Mouse (Mus musculus): ENCODE measurements around the gene Ugt8a. TPM values are rescaled to one million over a fixed set of nuclear protein-coding genes. Genes with fewer than 3 reads are reported as not detected.

The Ugt8a gene
- polyA plus RNA-seq (2014; fragmentation: Illumina TruSeq; extraction: RNeasy Lipid Tissue Mini Kit (QIAGEN cat#74804); ENCODE audit: insufficient read depth, low read depth, low replicate concordance), result 0.44 TPM

DNA sequence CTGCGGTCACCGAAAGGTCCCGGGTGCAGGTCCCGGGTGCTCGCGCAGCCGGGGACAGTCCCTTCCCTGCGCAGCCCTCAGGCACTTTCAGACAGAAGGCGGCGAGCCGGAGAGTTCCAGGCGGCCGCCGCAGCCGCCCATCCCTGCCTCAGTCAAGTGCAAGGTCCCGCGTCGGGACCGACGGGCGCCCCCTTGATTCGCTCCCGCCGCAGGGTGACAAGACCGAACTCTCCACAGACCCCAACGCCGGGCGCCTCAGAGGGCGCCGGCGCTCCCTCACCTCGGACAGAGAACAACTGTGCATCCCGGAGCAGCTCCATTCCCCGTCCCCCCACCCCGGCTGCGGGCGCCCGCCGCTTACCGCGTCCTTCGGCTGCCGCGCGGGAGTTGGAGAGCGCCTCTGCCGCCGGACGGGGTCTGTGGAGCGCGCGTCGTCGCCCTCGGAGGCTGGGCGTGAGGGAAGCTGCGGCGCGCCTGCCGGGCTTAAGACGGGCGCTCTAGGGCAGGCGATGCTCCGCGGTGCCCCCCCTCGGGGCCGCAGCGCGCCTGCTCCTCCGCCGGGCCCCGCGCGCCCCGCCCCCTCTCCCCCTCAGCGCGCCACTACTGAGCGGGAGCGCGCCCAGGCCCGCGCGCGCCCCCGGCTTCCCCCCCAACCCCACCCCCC is at the start of gene Ugt8a:
TSS of gene Ugt8a (minus strand) at position 528 of the 664 bp plus-strand sequence.

Measured in lung, adult 10 weeks (tissue).